Mouse (Mus musculus): ENCODE data around the gene Sap30l. TPM values are rescaled to one million over a fixed set of nuclear protein-coding genes. Genes with fewer than 3 reads are reported as not detected.

Sap30l gene
- polyA plus RNA-seq, 1 experiment from 2014 or later = 7.5 TPM

GRCm38 (mm10) chr11:57853571-57853970 lies 52.1 kb downstream of the Sap30l start:
- no peak for DNase-seq (ENCODE audit: low spot score)
- Histone ChIP-seq H3K4me3 (ENCODE audit: low read depth, low read length) (no peak overlapping the region), H3K4me1 (replicated peaks; ENCODE audit: control insufficient read depth, insufficient read depth, low read length) (no peaks in the 10 kb centered on the region), H3K27ac (ENCODE audit: low read depth, low read length) (no peak overlapping the region), H3K27me3 (replicated peaks; ENCODE audit: control insufficient read depth, insufficient read depth, low read length) (peaks cover 4% of the 10 kb centered on the region), H3K36me3 (ENCODE audit: control insufficient read depth, insufficient read depth, low read length) (no peaks in the 10 kb centered on the region), H3K9ac (ENCODE audit: low read depth, low read length) (no peak overlapping the region), H3K9me3 (ENCODE audit: control insufficient read depth, low read length) (no peaks in the 10 kb centered on the region), H3K4me2 (no peak overlapping the region)
- no peak for ATAC-seq (replicated peaks; ENCODE audit: low FRiP score)
- WGBS = 64% methylated on average over 6 of the region's 6 CpGs

GRCm38 (mm10) chr11:57857709-57858108 lies 56.3 kb downstream of the Sap30l start:
- Histone ChIP-seq H3K9me3 (ENCODE audit: control insufficient read depth, low read length) (no peaks in the 10 kb centered on the region), H3K4me1 (replicated peaks; ENCODE audit: control insufficient read depth, insufficient read depth, low read length) (no peaks in the 10 kb centered on the region), H3K36me3 (ENCODE audit: control insufficient read depth, insufficient read depth, low read length) (no peaks in the 10 kb centered on the region), H3K27me3 (replicated peaks; ENCODE audit: control insufficient read depth, insufficient read depth, low read length) (peaks cover 4% of the 10 kb centered on the region), H3K4me3 (ENCODE audit: low read depth, low read length) (no peak overlapping the region), H3K4me2 (no peak overlapping the region), H3K27ac (ENCODE audit: low read depth, low read length) (no peak overlapping the region), H3K9ac (ENCODE audit: low read depth, low read length) (no peak overlapping the region)
- ATAC-seq (replicated peaks; ENCODE audit: low FRiP score) (no peak), DNase-seq (ENCODE audit: low spot score) (no peak)
- 50% methylated on average over 4 of the region's 4 CpGs for WGBS

Other genes starting within 250 kb of the Sap30l start
- gene Galnt10, start 156.2 kb upstream of the Sap30l start, polyA plus RNA-seq (2014; fragmentation: Nextera tagmentation; extraction: Ambion mirVana) = 17.5 and 19.8 TPM in 2 replicates
- 9.1 and 11.0 TPM in 2 replicates for gene Hand1, start 31.2 kb downstream of the Sap30l start, polyA plus RNA-seq (2014; fragmentation: Nextera tagmentation; extraction: Ambion mirVana)
- 37.2 and 43.0 TPM in 2 replicates for gene Larp1, start 207.4 kb downstream of the Sap30l start, polyA plus RNA-seq (2014; fragmentation: Nextera tagmentation; extraction: Ambion mirVana)